Mouse (Mus musculus): ENCODE results near the gene Axin2.

- TF ChIP-seq CTCF (IDR thresholded peaks at IDR 0.05) (no peak), EP300 (IDR thresholded peaks at IDR 0.05) (no peak)
These were observed 4.2 kb downstream of the Axin2 start for GRCm38 (mm10) chr11:108924346-108924745.
